Mouse (Mus musculus) lung, adult 2 months (tissue): ENCODE results near the gene Shank3. TPM values are rescaled to one million over a fixed set of nuclear protein-coding genes. Genes with fewer than 3 reads are reported as not detected.

Source experiments
- DNase-seq: peaks from one replicate; pipeline ENCODE4 v3.0.0; 2022
- H3K4me1 ChIP-seq: fragments of 200-500 bp; 2 replicates; pipeline ENCODE4 v1.6.1; 2011; ENCODE audit warnings: low read length; ENCODE audit not compliant: control insufficient read depth, insufficient read depth
- H3K4me3 ChIP-seq: fragments of 200-500 bp; replicated peaks from 2 replicates; pipeline ENCODE3; 2011; ENCODE audit warnings: low read depth, mild to moderate bottlenecking, control low read depth, low read length; ENCODE audit errors: extremely low read depth
- CTCF ChIP-seq: fragments of 200-500 bp; IDR thresholded peaks from 2 replicates; pipeline ENCODE4 v1.5.1; 2011; ENCODE audit warnings: mild to moderate bottlenecking, low read length, control low read depth; ENCODE audit not compliant: insufficient read depth
- POLR2A ChIP-seq: fragments of 200-500 bp; IDR thresholded peaks from 2 replicates; pipeline ENCODE4 v1.6.1; 2011; ENCODE audit warnings: low read depth, mild to moderate bottlenecking, control low read depth, low read length, borderline replicate concordance; ENCODE audit errors: extremely low read depth
- WGBS: fragments of 180-500 bp; shearing (Covaris S2); methylation state at CpG from one replicate; pipeline ENCODE4 v1.1.7; 2018; 5-methylcytosine and 5-hydroxymethylcytosine counted together
- polyA plus RNA-seq: library from polyadenylated mRNA; depleted of rRNA; stranded (reverse); fragments of >200 nt; gene quantifications from 2 replicates; pipeline ENCODE4 v1.2.3, GENCODE M21; 2012

The Shank3 gene
- polyA plus RNA-seq, 1 experiment = 103 TPM

GRCm38 (mm10) chr15:89462176-89462575 is 37.2 kb upstream of the Shank3 start:
- H3K4me3 ChIP-seq = no peak overlapping the region
- DNase-seq = no peak
- TF ChIP-seq CTCF = no peak
- no peak for TF ChIP-seq POLR2A
- 73% methylated on average over 7 of the region's 7 CpGs for WGBS
- no peaks in the 10 kb centered on the region for H3K4me1 ChIP-seq

DNA sequence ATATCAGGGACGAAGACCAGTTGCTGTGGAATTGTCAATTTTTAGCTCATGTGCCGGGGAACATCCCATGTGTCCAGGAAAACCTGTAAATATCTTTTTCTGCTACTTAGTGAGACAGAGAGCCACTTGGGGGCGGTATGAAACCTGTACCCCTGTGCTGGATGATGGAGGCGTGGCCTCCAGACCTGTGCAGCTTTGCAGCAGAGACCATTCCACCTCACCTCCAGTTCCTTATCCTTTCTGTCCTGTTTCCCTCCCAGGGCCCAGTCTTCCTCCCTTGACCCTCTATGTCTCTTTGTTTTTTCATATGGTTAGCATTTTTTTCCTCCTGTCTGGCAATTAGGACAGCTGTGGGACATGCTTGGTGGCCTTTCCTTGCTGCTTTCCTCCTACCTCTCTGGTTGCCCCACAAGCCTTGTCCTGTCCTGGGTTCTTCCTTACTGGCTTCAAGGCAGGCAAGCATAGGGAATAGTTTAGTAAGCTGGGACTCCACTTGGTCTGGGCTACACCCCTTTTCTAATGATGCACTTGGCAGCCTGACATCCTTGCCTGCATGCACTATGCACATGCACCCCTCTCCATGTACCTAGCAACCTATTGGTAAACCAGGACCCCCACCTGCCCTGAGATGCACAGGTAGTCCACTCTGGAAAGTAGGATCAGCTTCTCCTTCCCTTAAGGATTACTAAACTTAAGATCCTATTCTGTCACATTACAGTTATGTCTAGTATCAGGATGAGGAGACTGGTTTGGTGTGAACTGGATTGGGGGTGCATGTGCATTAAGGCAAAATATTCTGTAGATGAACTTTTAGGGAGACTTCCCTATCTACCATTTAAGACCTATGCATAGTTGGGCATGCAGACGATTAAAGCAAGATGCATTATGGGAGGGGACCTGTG is 35.8 kb upstream of the Shank3 start:
- WGBS = 40% methylated on average over 5 of the region's 5 CpGs
- no peak for DNase-seq
- no peaks in the 10 kb centered on the region for H3K4me1 ChIP-seq
- TF ChIP-seq POLR2A (no peak), CTCF (peak; percentile 41; the same call in 1 of the 2 replicates)
- no peak overlapping the region for H3K4me3 ChIP-seq

- Histone ChIP-seq H3K4me3 (no peak overlapping the region), H3K4me1 (no peaks in the 10 kb centered on the region)
- TF ChIP-seq CTCF = no peak
- no peak for TF ChIP-seq POLR2A
- WGBS = 14% methylated on average over 1 of the region's 1 CpGs
- no peak for DNase-seq
Measured at GRCm38 (mm10) chr15:89465052-89465451, 34.4 kb upstream of the Shank3 start.

GRCm38 (mm10) chr15:89468577-89468976 is 30.8 kb upstream of the Shank3 start:
- TF ChIP-seq CTCF (peak; percentile 20; the same call in 1 of the 2 replicates), POLR2A (no peak)
- Histone ChIP-seq H3K4me3 (no peak overlapping the region), H3K4me1 (no peaks in the 10 kb centered on the region)
- DNase-seq = no peak
- WGBS = 38% methylated on average over 2 of the region's 2 CpGs

- 79% methylated on average over 4 of the region's 4 CpGs for WGBS
- no peak for DNase-seq
- TF ChIP-seq POLR2A = no peak
- TF ChIP-seq CTCF = no peak
- Histone ChIP-seq H3K4me3 (no peak overlapping the region), H3K4me1 (0 out of 2 replicates have a peak, but pooled peaks cover 3% of the 10 kb centered on the region)
Measured at GRCm38 (mm10) chr15:89471476-89471875, 27.9 kb upstream of the Shank3 start.

GRCm38 (mm10) chr15:89473370-89473769 is 26.1 kb upstream of the Shank3 start:
- Histone ChIP-seq H3K4me3 (no peak overlapping the region), H3K4me1 (peaks cover 5% of the 10 kb centered on the region; the same call in 1 of the 2 replicates)
- DNase-seq = no peak
- 74% methylated on average over 9 of the region's 9 CpGs for WGBS
- TF ChIP-seq CTCF (no peak), POLR2A (no peak)

DNA sequence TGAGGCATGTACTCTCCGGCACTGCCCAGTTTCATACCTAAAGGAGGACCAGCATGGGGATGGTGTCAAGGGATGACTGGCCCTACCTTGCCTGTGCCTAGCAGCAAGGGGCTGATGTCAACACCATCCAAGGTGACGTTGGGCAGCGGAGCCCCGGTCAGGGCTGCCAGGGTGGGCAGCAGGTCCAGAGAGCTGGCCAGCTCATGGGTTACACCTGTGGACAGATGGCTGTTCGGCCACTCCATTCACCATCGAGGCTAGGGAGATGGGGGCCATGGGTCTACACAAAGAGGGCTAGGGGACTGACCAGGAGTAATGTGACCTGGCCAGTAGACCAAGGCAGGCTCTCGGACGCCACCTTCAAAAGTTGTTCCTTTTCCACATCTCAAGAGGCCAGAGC is 25.5 kb upstream of the Shank3 start:
- no peak overlapping the region for H3K4me3 ChIP-seq
- no peak for TF ChIP-seq POLR2A
- no peak for TF ChIP-seq CTCF
- WGBS = 96% methylated on average over 8 of the region's 8 CpGs
- no peak for DNase-seq
- peaks cover 5% of the 10 kb centered on the region; the same call in 1 of the 2 replicates for H3K4me1 ChIP-seq

- TF ChIP-seq CTCF = no peak
- no peak for TF ChIP-seq POLR2A
- WGBS = 91% methylated on average over 19 of the region's 19 CpGs
- no peak for DNase-seq
- peaks cover 5% of the 10 kb centered on the region; the same call in 1 of the 2 replicates for H3K4me1 ChIP-seq
- no peak overlapping the region for H3K4me3 ChIP-seq
Measured at GRCm38 (mm10) chr15:89474596-89475292, 24.7 kb upstream of the Shank3 start.

GRCm38 (mm10) chr15:89475293-89475600 is 24.2 kb upstream of the Shank3 start:
- Histone ChIP-seq H3K4me1 (peaks cover 7% of the 10 kb centered on the region), H3K4me3 (peak overlapping the region; percentile 66)
- DNase-seq = no peak
- 85% methylated on average over 7 of the region's 7 CpGs for WGBS
- TF ChIP-seq CTCF (no peak), POLR2A (no peak)
